Mouse (Mus musculus) adrenal gland, postnatal 10 days (tissue): Measurements from ENCODE around the gene Tpm1. TPM values are rescaled to one million over a fixed set of nuclear protein-coding genes. Genes with fewer than 3 reads are reported as not detected.

Source experiments
- DNase-seq: peaks from one replicate; pipeline ENCODE4 v3.0.0; 2021; ENCODE audit warnings: mixed read lengths
- total RNA-seq, 2 experiments: library from RNA; stranded (reverse); gene quantifications; 2 replicates each; pipeline ENCODE4 v1.2.3; 2021

Tpm1 gene
- total RNA-seq, 2 experiments from 2014 or later = 371 to 920 TPM

DNA sequence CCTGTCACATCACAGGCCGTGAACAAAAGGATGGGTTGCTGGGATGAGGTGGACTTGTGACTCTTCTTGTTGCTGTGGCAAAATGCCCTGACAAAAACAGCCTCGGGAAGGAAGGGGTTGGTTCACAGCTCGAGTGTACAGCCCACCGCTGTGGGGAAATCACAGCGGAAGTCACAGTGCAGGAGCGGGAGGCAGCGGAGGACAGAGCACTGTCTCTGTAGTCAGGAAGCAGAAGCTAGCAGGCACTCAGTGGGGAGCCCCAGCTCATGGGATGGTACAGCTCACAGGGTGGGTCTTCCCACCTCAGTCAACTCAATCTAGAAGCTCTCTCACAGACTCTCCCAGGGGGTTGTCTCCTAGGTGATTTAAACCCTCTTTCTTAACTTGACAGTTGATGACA, 63.8 kb downstream of the Tpm1 start:
- DNase-seq = no peak

DNA sequence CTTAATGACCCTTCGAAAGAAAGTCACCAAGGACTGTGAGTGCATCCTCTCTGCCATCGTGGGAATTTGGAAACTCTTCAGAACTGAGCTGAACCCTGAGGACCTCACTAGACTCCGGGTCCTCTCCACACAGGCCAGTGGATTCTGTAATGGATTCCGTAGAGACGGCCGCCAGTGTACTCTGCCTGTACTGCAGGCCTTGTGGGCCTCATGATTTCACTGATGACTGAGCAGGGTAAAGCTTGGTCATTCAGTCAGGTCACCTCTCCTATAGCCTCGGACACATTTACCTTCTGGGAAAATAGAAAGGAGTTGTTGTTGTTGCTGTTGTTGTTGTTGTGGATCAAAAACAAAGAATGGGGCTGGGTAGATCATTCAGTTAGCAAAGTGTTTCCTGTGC, 67.1 kb downstream of the Tpm1 start:
- no peak for DNase-seq

DNA sequence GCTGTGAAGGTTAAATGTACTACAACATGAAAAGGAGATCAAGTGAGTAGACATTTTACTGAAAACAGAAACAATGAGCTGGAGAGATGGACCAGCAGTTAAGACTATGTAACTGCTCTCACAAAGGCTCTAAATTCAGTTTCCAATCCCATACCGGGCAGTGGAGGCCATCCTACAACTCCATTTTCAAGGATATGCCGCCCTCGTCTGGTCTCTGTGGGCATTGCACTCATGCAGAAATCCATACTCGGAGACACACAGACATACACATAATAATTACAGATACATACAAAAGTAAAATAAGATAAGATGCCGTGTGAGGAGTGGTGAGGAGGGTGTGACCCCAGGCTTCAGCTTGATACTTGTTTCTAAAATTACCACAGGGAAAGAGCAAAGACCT, 68.7 kb downstream of the Tpm1 start:
- peak; percentile 86 for DNase-seq

DNA sequence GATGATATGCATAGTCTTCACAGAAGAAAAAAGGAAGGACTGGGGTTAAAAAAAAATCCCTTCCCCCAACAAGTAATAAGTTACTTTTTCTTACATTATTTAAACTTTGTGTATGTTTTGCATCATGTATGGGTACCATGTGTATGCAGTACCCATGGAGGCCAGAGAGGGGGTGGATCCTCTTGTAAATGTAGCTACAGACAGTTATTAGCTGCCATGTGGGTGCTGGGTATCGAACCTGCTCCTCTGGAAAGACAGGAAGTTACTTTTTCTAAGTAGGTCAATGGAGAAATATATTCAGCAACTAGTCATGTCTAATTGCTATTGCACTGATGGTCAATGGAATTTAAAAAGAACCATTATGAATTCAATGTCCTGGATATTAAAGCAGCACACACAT, 70.7 kb downstream of the Tpm1 start:
- DNase-seq = no peak

DNA sequence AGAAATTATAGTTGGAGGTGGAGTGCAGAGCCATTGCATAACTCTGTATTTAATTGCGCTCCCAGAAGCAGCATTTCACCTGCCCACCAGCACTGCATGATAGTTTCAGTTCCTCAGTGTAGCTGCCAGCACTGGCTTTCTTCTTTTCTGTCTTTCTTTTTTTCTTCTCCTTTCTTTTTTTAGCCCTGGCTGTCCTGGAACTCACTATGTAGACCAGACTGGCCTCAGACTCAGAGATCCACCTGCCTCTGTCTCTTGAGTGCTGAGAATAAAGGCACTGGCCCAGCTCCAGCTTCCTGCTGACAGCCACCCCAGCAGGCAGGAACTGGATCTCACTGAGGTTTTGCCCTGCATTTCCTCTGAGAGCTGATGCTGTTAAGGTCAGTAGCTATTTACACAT, 71.2 kb downstream of the Tpm1 start:
- no peak for DNase-seq

DNA sequence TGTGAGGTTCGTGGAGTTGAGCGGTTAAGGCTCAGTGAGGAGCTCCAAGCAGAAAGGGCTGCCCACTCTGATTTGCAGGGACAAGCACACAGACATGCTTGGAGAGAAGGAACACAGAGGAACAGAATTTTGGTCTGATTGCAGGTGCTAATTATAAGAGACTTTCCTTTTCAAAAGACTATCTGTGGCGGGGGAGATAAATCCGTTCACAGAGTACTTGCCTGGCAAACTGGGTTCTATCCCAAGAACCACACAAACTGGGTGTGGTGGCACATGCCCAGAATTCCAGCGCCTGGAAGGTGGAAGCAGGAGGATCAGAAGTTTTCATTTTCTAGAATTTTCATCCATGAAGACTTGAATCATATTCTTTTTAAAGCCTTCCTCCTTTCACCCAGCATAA, 72.1 kb downstream of the Tpm1 start:
- no peak for DNase-seq

DNA sequence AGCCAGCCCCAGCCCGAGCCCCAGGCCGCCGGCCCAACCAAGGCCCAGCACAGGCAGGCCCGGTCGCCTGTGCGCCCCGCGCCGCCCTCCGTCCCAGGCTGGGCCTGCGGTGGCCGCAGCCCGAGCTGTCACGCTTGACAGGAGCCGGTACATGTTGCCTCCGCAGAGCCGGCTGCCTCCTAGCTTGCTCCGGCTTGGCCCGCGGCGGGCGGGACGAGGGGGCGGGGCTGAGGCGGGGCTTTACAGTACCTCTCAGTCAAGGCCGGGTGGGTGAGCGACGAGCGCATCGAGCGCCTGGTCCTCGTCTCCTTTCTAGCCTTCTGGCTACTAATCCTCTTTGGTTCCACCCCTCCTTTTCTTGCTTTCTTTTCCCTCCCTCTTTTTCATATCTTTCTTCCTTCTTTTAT, 74.0 kb downstream of the Tpm1 start, which contains the start of gene Lactb:
Gene Lactb, minus strand, starts transcription at position 246 of the 407 bp plus-strand sequence.
- peak; percentile 99 for DNase-seq

DNA sequence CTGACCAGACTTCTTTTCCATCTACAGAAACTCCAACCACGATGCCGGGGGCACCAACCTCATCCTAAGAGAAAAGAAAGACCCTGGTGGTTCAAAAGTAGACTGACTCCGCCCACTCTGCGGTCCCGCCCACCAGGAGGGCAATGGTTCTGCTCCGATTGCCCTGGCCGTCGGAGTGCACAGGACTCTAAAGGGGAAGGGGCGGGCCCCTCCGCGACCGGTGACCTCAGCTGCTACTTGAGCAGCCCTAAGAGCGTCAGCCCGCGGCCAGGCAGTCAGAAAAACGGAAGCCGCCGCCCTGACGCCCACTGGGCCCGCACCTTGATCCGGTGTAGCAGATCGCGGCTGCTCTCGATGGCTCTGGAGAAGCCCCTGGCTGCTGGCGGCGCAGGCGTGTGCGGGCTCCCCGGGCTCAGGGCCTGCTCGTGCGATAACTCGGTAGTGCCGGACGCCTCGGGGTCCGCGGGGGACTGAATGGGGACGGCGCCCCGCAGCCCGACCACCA, 74.4 kb downstream of the Tpm1 start:
- DNase-seq = peak; percentile 84

Other genes starting within 250 kb of the Tpm1 start
- 1 to 10 TPM; 4.5 to 5.8 TPM for gene Aph1c, start 214.7 kb downstream of the Tpm1 start, total RNA-seq
- 10 to 100 TPM; 21.7 TPM for gene Rab8b, start 129.7 kb downstream of the Tpm1 start, total RNA-seq
- 100 to 1,000 TPM; 312 to 350 TPM for gene Rps27l, start 103.3 kb downstream of the Tpm1 start, total RNA-seq
- 10 to 100 TPM; 18.7 to 20.3 TPM for gene Lactb, start 73.9 kb downstream of the Tpm1 start, total RNA-seq